Mouse (Mus musculus) retina, embryonic 14.5 days (tissue): Measurements from ENCODE around the gene Ttc9c.
A peak's percentile ranks its signal among the peaks of the same experiment; 100 is the strongest.
"Not testable (repeated sequence)": the region's sequence is repeated elsewhere in the genome, so short reads cannot be mapped to it uniquely, and the experiment has no call there.

Source experiments
- DNase-seq: peaks from one replicate; pipeline ENCODE4 v3.0.0-alpha.2; 2015; ENCODE audit warnings: low spot score

Gene Ttc9c

DNA sequence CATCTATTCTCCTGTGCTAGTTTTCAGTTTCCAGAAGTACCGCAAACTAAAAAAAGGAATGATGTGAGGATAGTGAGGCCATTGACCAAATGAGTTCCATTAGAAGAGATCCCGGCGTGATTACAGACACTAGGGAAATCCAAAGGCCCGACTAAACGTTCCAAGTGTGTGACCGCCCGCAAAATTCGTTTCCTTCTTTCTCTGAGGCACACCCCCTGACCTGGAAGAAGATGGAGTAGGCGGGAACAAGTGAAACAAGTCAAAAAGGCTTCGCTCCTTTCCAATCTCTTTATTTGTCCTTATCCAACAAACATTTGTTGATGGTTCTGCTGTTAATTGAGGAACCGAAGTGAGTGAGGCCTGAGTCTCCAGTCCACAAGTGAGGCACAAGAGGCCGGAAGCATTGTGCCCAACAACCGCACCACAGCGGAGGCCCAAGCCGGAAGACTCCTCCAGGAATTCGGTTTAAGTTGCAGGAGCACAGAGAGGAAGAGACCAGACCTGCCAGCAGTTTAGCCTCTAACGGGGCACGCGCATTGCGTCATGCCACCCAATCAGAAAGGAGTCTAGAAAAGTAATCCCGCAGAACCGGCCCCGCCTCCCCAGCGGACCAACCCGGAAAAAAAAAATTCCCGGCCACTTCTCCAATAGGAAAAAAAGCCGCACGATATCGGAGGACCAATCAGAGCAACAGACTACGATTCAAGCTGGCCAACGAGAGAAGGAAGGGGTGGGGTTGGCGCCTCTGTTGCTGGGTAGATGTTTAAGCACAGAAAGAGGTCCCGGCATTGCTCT is at the start of gene Ttc9c:
TSS of gene Ttc9c (minus strand) at position 533 of the 795 bp plus-strand sequence.
- DNase-seq = peak; percentile 100

DNA sequence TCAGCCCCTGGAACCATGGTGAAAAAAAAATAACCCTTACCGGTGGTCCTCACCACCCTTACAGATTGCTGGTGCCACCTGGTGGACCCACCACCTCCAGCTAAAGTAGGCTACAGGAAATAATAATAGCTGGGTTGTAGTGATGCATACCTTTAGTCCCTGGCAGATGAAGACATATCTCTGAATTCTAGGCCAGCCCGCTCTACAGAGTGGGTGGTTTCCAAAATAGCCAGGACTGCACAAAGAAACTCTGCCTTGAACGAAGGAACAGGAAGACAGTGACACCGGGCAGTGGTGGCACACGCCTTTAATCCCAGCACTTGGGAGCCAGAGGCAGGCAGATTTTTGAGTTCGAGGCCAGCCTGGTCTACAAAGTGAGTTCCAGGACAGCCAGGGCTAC is 45.1 kb upstream of the Ttc9c start:
- no peak for DNase-seq

DNA sequence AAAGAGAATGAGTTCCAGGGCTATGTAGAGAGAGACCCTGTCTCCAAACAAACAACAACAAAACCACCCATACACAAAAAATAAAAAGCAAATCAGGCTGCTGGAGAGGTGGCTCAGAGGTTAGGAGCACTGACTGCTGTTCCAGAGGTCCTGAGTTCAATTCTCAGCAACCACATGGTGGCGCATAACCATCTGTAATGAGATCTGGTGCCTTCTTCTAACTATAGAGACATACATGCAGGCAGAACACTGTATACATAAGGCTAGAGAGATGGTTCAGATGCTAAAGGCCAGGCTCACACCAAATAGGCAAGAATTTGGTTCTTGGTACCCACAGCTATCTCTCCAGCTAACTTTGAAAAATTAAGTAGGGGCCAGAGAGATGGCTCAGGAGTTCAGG is 39.9 kb upstream of the Ttc9c start:
- peak; percentile 30 for DNase-seq

DNA sequence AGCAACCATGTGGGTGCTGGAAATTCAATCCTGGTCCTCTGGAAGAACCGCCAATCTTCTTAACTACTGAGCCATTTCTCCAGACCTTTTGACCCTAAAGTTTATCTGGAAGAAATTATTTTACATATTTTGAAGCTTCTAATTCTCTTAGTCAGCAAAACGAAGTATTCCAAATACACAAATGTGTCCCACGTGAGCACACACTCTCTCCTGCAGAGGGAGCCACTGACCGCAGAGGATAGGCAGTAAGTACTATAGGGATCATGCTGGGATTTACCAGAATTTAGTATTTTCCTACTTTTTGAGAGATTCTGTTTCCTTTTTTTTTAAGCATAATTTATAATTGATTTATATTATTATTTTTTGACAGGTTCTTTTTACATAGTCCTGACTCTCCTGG is 38.6 kb upstream of the Ttc9c start:
- DNase-seq = peak; percentile 61

DNA sequence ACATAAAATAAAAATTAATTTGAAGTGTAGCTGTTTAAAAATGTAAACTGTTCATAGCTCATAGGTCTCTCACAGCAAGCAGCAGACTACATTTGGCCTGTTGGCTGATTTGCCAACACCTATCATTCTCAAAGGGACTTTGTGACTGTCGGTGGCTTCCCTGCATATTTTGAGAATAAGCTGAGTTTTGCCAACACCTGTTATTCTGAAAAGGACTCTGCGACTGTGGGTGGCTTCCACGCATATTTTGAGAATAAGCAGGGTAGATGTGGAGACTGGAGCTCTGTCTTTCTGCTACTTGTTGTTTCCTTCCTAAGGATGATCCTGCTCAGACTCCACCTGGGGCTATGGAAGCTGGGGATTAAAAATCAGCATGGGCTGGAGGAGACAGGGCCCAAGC is 34.0 kb upstream of the Ttc9c start:
- no peak for DNase-seq

DNA sequence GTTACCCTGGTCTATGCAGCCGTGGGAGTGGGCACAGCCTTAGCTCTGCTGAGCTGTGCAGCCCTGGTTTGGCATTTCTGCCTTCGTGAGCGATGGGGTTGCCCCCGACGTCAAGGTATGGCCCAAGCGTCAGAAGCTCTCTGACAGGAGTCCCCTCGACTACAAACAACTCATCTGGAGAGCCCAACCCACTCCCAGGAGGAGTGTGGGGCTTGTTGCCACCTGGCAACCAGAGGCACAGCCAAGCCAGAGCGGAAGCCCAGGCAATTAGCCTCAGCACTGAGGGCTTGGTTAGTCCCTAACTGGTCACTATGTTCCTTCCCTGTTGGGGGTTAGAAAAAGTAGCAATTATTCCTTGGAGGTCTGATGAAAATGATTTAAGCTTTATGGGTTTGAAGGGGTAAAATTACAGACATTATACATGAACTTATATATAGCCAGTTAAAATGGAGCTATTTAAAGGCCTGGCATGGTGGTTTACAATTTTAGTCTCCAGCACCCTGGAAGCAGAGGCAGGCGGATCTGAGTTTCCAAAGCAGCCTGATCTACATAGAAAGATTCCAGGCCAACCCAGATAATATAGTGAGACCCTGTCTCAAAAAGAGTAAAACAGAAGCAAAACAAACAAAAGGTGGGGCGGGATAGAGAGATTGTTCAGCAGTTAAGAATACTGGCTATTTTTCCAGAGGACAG is 33.2 kb upstream of the Ttc9c start:
- DNase-seq = no peak

DNA sequence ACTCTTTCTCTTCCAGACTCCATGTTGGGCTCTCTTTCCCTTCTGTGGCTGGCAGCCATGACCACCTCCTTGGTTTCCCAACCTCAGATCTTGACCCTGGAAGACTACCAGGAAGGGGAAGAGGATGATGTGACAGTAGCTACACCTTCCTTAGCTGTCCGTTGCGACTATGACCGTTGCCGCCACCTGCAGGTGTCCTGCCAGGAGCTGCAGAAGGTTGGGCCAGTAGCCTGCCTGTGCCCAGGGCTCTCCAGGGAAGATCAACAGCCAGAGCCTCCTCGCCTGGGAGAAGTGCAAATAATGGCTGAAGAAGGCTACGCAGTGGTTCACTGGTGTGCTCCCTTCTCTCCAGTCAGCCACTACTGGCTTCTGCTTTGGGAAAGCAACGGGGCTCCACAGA is 32.5 kb upstream of the Ttc9c start:
- no peak for DNase-seq

DNA sequence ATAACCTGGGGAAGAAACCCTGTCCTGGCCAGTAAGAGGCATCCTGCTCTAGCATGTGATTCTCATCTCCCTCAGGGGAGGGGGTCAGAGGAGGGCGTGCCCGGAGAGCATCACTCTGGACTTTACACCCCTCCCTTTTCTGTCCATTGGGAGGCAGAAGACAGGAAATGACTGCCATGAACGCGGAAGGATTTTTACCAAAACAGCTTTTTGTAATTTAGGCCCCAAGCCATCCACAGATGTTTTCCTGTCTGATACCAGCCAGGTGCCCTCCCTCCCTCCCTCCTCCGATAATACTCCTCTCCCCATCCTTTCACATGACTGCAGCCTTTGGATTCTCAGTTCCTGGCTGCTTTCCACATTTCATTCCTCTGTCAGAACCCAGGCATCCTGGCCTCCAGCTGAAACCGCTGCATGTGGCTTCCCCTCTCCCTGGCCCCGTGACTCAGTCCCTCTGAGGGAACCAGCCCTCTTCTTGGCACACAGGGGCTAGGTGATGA is 31.3 kb upstream of the Ttc9c start, which contains the start of gene Lrrn4cl:
TSS of gene Lrrn4cl (plus strand) at position 367 of the 500 bp plus-strand sequence.
- peak; percentile 43 for DNase-seq

DNA sequence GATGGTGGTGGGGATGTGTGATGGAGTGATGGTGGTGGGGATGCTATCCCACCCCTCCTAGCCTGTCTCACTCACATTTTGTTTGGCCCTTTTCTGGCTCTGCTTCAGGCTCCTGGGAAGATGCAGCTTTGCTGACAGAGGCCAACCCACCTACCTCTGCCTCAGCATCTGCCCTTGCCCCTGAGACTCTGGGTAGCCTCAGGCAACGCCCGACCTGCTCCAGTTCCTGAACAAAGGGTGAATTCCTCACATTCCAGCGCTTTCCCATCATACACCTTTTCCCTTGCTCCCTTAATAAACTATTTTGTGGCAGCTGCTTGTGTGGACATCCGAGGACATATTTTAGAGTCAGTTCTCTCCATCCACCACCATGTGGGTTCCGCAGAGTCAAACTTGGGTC is 29.2 kb upstream of the Ttc9c start:
- DNase-seq = no peak

DNA sequence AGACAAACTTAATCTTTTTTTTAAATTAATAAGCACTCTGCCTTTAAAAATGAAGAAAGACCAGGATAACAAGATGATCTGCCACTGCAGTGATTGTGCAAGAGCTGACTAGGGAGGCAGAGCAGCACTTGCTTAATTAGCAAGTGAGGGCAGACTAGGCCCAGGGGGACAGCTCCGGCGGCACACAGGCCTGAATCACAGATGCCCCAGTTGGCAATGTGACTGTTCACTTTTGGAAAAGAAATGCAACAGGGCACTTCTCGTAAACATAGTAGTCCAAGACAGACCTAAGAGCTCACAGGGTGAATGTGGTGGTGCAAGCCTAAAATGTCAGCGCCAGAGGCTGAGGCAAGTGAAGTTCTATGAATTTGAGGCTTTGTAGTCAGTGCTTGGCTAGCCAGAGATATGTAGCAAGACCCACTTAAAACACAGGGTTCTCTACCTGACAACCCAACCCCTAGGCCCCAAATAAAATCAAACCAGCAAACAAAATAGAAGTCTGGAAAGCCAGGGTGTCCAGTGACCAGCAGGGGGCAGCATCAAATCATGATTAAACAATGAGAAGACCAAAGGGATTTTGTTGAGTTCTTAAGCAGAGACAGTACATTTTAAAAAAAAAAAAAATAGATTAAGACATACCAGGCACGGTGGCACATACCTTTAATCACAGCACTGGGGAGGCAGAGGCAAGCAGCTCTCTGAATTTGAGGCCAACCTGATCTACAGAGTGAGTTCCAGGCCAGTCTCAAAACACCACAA is 25.4 kb upstream of the Ttc9c start:
- peak; percentile 94 for DNase-seq

DNA sequence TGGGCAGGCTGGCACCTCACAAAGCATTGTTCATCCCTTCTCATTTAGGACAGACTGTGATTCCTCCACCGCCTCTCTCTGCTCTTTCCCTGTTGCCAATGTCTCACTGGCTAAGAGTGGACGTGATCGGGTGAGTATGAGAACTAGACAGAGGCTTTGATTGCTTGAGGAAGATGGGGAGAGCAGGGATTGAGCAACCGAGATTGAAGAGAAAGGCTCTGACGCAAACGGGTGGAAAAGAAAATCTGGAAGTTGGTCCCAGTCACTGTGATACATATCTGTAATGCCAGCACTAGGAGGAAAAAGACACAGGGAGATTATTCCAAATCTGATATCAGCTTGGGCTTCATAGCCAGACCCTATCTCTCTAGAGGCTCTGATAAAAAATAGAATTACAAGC is 23.8 kb upstream of the Ttc9c start:
- no peak for DNase-seq

DNA sequence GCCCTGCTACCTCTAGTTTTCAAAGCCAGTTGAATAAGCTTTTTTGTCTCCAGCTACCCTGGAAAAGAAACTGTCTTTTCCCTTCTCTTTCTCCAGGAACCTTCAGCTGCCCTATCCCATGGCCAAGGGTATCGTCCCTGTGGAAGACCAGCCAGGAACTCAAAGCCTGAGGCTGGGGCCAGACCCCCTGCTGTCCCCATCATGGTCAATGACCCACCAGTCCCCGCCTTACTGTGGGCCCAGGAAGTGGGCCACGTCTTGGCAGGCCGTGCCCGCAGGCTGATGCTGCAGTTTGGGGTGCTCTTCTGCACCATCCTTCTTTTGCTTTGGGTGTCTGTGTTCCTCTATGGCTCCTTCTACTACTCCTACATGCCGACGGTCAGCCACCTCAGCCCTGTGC is 21.9 kb upstream of the Ttc9c start:
- DNase-seq = no peak

DNA sequence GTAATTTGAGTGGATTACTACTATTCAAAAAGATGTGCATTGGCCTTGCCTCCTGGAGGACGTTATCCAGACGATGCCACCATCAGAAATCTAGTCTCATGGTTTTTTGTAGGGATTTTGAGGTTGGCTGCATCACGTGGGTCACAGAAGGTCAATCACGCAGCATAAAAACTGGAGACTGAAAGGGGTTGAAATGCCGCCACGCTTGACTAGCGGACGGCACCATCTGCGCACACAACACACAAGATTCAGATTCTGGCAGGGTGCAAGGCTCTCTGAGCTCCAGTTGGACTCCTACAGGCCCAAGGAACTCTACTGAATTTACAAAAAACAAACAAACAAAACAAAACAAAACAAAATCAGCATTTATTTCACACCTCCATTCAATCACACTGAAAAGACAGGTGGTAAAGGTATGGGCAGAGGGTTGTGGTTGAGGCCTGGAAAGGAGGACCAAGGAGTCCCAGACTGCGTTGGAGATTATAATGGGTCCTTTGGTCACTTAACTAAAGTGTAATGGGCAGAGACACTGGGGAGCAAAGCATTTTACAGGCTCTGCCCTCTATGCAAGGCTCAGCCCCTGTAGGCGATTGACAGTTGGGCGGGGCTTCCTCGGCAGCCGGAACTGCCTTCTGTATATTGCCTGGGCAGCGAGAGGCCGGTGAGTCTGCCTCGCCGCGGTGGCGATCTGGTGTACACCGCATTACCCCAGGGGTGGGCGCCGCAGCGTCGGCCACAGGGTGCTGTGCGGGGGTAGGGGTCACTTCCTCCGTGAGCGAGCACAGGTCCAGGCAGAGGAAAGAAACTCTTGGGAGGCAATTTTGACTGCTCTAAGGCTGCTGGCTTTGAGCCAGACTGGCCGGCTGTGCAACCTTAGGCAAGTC is 21.0 kb upstream of the Ttc9c start:
- peak; percentile 80 for DNase-seq

DNA sequence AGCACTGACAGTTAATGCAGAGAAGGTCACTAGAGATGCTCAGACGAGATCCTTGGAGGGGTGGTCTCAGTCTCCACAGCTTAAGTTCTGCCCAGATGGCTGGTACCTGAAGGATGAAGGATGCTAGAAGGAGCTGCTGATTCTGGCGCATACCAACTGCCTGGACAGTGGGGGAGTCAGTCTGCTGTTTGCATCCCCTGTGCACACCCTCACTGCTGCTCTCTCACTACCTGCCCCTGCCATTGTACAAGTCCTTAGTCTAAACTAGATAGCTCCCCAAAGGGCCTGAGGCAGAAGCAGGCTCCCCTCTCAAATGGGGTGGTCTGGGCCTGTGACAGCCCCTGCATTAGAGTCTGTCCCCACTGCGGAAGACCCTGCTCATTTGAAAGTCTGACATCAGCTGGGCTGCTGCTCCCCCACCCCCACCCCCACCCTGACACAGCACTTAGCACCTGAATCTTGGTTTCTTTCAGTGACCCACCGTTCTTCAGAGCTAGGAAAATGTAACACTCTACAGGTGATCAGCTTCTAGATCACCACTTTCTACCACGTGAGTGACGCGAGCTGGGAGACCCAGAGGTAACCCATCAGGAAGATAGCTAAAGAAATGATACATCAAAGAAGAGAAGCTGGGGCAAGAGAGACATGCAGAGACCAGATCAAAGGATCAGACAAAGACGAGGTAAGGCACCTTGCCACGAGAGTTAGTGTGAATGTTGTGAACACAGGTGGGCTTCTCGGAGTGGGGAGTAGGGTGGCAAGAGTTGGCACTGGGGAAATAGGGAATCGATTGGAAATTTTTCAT is 20.2 kb upstream of the Ttc9c start, which contains the start of gene Gng3:
TSS of gene Gng3 (minus strand) at position 92 of the 805 bp plus-strand sequence.
- peak; percentile 76 for DNase-seq

DNA sequence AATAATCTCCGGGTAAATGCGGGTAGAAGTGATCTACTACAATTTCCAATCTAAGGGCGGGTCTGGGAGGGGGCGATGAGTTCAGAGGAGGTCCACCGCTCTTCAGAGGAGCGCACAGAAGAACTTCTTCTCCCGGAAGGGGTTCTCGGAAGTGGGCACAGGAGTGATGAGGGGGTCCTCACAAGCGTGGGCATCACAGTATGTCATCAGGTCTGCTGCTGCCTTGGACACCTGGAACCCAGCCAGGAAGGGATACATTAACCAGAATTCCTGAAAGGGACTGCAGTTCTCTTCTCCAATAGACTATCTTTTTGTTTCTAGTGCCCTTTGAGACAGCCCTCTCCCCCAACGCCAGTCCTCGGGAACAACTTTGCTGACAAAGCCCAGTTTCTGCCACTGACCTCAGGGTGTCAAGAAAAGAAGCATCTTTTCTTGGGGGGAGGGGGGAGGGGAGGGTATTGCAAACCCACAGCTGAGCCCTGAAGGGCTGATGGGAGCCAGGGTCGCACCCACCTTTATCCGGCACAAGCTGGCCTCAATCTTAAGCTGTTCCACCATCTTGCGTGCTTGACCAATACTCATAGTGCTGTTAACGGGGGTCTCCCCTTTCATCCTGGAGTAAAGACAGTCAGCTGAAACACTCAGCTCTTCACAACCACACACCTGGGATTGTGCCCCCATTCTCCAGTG is 19.1 kb upstream of the Ttc9c start:
- peak; percentile 39 for DNase-seq

DNA sequence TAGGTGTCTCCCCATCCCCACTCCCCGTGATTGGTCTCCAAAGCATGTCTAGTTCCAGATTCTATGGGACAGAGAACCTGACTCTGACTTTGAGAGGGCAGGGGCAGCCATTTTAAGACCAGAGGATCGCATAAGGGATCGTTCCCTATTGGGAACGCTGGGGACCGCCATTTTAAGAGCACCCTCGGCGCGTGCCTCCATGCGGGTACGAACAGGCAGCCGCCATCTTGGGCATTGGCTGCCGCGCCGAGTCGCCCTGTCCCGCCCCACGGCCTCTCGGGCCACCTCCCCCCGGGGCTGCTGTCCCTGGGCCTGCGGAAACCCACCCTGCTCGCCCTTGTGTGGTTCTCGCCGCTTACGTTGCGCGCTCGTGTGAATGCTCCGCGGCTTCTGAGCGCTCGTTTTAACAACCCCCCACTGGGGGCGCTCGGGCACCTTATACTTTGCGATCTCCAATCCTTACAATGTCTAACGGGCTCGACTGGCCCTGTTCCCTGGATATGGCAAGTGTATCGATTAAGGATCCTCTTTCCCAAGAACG is 18.2 kb upstream of the Ttc9c start, which contains the start of gene Bscl2:
TSS of gene Bscl2 (plus strand) at position 217 of the 541 bp plus-strand sequence.
- peak; percentile 89 for DNase-seq

DNA sequence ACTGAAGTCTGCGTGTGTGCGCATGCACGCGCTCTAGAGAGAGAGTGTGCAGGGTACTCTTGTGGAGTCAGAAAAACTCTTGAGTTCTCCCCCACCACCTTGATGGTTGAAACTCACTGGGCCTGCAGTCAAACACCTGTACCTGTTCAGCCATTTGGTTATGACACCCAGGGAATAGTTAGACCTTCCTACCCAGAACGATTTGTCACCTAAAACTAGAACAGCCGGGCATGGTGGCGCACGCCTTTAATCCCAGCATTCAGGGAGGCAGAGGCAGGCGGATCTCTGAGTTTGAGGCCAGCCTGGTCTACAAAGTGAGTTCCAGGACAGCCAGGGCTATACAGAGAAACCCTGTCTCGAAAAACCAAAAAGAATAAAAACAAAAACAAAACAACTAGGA is 17.2 kb upstream of the Ttc9c start:
- DNase-seq = not testable (repeated sequence)

DNA sequence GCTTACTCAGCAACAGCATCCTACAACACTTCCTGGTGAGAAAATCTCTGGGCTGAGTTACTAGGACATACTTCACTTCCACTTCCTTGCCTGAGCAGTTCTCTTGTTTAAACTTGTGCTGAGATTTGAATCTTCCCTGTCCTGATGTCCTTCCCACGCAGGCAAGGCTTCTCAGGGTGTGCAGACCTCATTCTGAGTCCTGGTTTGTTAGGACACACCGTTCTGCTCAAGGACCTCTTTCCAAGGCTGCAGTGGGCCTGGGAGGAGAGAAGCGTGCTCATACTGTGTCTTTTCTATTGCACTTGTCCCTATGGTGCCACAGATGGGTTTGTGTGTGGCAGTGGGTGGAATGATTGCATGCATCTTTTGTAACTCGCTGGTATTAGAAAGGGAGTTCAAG is 13.8 kb upstream of the Ttc9c start:
- DNase-seq = no peak

DNA sequence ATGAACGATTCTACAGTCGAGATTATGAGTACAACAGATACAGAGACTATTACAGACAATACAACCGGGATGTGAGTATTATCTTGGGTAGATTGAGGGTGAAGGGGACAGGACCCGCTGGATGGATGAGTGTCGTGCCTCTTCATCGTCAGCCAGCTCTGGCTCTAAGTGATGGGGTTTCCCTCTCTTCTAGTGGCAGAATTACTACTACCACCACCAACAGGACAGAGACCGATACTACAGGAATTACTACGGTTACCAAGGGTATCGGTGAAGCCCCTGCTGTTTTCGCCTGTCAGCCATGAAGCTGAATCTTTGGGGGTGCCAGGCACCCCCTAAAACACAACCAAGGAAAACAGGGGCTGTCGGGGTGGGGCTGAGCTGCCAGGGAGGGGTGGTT is 12.1 kb upstream of the Ttc9c start:
- peak; percentile 33 for DNase-seq

DNA sequence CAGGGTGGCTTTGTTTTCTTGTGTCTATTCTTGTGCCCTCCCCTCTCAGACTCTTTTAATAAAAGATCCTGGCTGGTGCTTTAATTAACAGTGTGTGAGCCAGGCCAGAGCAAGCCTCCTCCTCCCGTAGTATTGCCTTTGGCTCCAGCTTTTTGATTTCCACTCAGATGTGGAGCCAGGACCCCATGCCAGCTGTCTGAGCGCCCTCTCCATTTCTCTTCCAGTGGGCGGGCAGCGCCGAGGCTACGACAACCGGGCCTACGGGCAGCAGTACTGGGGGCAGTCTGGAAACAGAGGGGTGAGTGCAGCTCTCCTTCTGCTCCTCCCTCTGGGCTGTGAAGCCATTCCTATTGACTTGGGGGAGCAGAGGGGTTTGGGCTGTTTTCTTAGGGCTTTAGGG is 11.5 kb upstream of the Ttc9c start:
- DNase-seq = no peak
